Mouse (Mus musculus) hindbrain, embryonic 15.5 days (tissue): ENCODE data around the gene Fos. TPM values are rescaled to one million over a fixed set of nuclear protein-coding genes. Genes with fewer than 3 reads are reported as not detected.

Source experiments
- ATAC-seq: fragments of 200-750 bp; cut with Nextera tagmentation; 2 replicates; pipeline ENCODE4 v1.8.0; 2017; ENCODE audit warnings: low read depth, moderate number of reproducible peaks, moderate TSS enrichment; ENCODE audit not compliant: low FRiP score
- H3K27ac ChIP-seq: fragments of 300-500 bp; sonication (generic); replicated peaks from 2 replicates; pipeline ENCODE4 v1.5.1; 2015; ENCODE audit warnings: mild to moderate bottlenecking, inconsistent platforms
- H3K27me3 ChIP-seq: fragments of 300-500 bp; sonication (generic); 2 replicates; pipeline ENCODE4 v1.6.1; 2015; ENCODE audit warnings: control low read depth, inconsistent platforms
- H3K36me3 ChIP-seq: fragments of 300-500 bp; sonication (generic); 2 replicates; pipeline ENCODE4 v1.6.1; 2015; ENCODE audit warnings: control low read depth, inconsistent platforms
- H3K4me1 ChIP-seq: fragments of 300-500 bp; sonication (generic); replicated peaks from 2 replicates; pipeline ENCODE4 v1.6.1; 2015; ENCODE audit warnings: control low read depth, inconsistent platforms
- H3K4me2 ChIP-seq: fragments of 300-500 bp; sonication (generic); 2 replicates; pipeline ENCODE4 v1.6.1; 2015; ENCODE audit warnings: moderate library complexity, mild to moderate bottlenecking, inconsistent platforms
- H3K4me3 ChIP-seq: fragments of 300-500 bp; sonication (generic); 2 replicates; pipeline ENCODE4 v1.5.1; 2015; ENCODE audit warnings: mild to moderate bottlenecking, inconsistent platforms
- H3K9ac ChIP-seq: fragments of 300-500 bp; sonication (generic); 2 replicates; pipeline ENCODE4 v1.6.1; 2015; ENCODE audit warnings: inconsistent platforms
- H3K9me3 ChIP-seq: fragments of 300-500 bp; sonication (generic); 2 replicates; pipeline ENCODE4 v1.6.1; 2016; ENCODE audit warnings: control low read depth, inconsistent platforms
- WGBS: fragments of 180-500 bp; shearing (Covaris S2); methylation state at CpG from one replicate; pipeline ENCODE4 v1.1.7; 2015; 5-methylcytosine and 5-hydroxymethylcytosine counted together
- polyA plus RNA-seq: library from polyadenylated mRNA; unstranded; fragments of >200 nt; fragmentation: Nextera tagmentation; extraction: Ambion mirVana; gene quantifications from 2 replicates; pipeline ENCODE4 v1.2.1, GENCODE M21; 2015

Gene Fos
- polyA plus RNA-seq, 1 experiment from 2014 or later = 4.0 TPM

DNA sequence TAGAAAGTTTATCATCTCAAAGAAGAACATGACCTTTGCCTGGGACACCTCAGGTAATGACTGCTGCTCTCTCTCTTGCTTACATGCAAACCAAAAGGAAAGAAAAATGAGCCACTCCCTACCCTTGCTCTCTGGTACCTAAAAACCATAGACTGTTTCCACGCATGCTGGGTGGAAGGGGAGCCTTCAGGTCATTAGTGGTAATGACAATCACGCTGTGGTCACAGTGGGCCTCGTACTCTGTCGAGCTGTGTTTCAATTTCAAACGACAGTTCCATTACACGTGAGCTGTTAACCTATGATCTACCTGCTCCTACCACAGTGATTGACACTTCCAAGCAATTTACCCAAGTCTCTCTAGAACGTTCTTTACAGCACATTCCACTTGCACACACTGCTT is 5.0 kb downstream of the Fos start:
- Histone ChIP-seq H3K9me3 (no peaks in the 10 kb centered on the region), H3K9ac (no peak overlapping the region), H3K27me3 (peaks cover 27% of the 10 kb centered on the region), H3K36me3 (no peaks in the 10 kb centered on the region), H3K4me2 (no peak overlapping the region), H3K4me1 (peaks cover 22% of the 10 kb centered on the region), H3K4me3 (no peak overlapping the region), H3K27ac (no peak overlapping the region)
- whole genome bisulfite sequencing = 72% methylated on average over 7 of the region's 7 CpGs
- no peak for ATAC-seq

DNA sequence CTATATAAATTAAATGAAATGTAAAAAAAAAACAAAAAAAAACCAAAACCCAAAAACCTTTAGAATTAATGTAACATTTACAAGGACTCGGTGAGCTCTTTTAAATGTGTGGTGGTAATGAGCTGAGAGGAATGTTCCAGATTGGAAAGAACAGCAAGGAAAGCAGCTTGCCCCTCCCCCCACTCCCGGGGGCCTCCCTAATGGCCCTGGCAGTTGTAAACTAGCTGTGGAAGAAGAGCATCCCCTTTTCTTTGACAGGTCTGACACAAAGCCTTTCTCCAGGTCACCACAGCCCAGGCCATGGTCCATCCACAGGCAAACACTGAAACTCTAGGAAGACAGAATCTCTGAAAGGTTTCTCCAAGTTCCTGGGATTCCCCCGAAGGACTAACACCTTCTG is 5.5 kb downstream of the Fos start:
- Histone ChIP-seq H3K9ac (no peak overlapping the region), H3K36me3 (no peaks in the 10 kb centered on the region), H3K27ac (no peak overlapping the region), H3K4me2 (no peak overlapping the region), H3K4me1 (peaks cover 22% of the 10 kb centered on the region), H3K27me3 (peaks cover 27% of the 10 kb centered on the region), H3K9me3 (no peaks in the 10 kb centered on the region), H3K4me3 (no peak overlapping the region)
- no peak for ATAC-seq
- WGBS = 50% methylated on average over 3 of the region's 3 CpGs

GRCm38 (mm10) chr12:85483155-85483554 is 9.5 kb downstream of the Fos start:
- Histone ChIP-seq H3K4me1 (peaks cover 20% of the 10 kb centered on the region), H3K36me3 (no peaks in the 10 kb centered on the region), H3K4me2 (no peak overlapping the region), H3K9me3 (no peaks in the 10 kb centered on the region), H3K27me3 (0 out of 2 replicates have a peak, but pooled peaks cover 9% of the 10 kb centered on the region), H3K9ac (no peak overlapping the region), H3K27ac (no peak overlapping the region), H3K4me3 (no peak overlapping the region)
- 33% methylated on average over 4 of the region's 4 CpGs for whole genome bisulfite sequencing
- ATAC-seq = no peak

DNA sequence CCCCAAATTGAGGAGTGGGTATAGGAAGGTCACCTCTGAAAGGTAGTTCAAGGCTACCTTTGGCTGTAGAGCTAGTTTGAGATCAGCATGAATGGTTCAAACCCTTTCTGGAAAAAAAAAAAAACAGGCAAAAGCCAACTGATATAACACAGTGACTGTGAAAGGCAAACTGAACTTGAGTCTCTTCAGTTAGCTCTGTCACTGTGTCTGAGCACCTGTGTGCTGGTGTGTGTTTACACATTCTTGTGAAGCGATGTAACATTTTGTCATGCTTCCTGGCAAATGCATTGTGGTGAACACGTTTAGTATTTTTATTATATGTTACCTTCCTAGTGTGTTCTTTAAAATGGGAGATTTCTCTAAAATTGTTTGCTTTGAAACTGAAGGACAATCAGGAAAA is 11.0 kb downstream of the Fos start:
- Histone ChIP-seq H3K36me3 (no peaks in the 10 kb centered on the region), H3K9me3 (no peaks in the 10 kb centered on the region), H3K4me3 (no peak overlapping the region), H3K27me3 (0 out of 2 replicates have a peak, but pooled peaks cover 3% of the 10 kb centered on the region), H3K27ac (no peak overlapping the region), H3K9ac (no peak overlapping the region), H3K4me2 (no peak overlapping the region), H3K4me1 (peaks cover 20% of the 10 kb centered on the region)
- 78% methylated on average over 2 of the region's 2 CpGs for WGBS
- no peak for ATAC-seq

DNA sequence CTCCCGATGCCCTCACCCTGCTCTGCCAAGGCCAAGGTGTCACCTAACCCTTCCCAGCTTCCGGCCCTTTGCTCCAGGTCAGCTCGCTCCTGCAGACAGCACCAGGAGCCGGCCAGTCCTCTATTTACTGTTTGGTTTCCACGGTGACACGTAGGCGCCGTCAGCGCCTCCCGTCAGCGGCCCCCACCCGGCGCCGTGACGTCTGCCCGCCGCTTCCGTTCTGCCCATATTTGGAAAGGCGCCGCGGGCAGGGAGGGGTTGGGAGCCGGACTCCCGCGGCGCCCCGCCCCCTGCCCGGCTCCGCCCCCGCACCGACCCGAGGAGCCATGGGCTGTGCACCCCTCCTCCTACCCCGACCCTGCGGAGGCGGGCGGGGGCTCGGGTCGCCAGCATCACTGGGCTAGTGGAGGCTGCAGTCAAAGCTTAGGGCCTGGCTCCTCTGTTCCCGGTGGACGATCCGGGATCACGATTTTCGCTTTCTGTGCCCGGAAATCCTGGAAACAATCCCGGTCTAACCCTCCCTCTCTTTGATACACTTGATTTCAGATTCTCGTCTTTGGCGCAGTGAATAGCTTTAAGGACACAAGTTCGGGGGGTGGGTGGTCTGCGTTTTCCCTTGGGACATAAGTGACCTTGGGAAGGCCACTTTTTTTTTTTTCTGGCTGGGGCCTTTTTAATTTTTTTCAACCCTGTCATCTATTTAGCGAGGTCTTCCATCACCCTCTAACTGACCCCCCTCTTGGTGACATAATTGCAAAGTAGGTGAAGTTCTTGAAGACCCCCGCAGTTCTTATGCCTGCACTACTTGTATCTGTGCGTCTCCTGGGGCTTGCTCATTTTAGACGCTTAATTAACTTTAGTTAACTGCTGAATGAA is 12.4 kb downstream of the Fos start:
- Histone ChIP-seq H3K9ac (peak overlapping the region; percentile 60), H3K4me2 (peak overlapping the region; percentile 87), H3K36me3 (no peaks in the 10 kb centered on the region), H3K9me3 (no peaks in the 10 kb centered on the region), H3K27me3 (0 out of 2 replicates have a peak, but pooled peaks cover 2% of the 10 kb centered on the region), H3K4me3 (peak overlapping the region; percentile 61), H3K27ac (peak overlapping the region; percentile 82), H3K4me1 (peaks cover 20% of the 10 kb centered on the region)
- peak; percentile 95 for ATAC-seq
- WGBS = under 1% methylated on average over 52 of the region's 52 CpGs

DNA sequence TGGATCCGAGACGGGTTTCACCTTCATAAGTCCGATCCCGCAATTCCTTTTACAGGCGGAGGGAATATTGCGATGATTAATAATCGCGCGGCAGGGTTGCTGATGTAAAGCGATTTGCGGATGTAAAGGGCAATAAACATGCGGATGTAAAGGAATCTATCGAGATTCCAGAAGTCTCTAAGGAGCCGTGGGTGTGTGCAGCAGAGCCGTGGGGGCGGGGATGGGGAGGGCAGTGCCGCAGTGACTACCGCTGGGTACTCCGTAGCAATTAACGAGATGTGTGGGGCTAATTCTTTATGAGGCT is 13.0 kb downstream of the Fos start:
- under 1% methylated on average over 20 of the region's 20 CpGs for WGBS
- H3K27ac ChIP-seq = peak overlapping the region; percentile 82; the same call in 1 of the 2 replicates
- no peak for ATAC-seq
- peak overlapping the region; percentile 61 for H3K4me3 ChIP-seq
- no peaks in the 10 kb centered on the region for H3K36me3 ChIP-seq
- H3K27me3 ChIP-seq = no peaks in the 10 kb centered on the region
- H3K9me3 ChIP-seq = no peaks in the 10 kb centered on the region
- H3K4me2 ChIP-seq = peak overlapping the region; percentile 87
- H3K9ac ChIP-seq = peak overlapping the region; percentile 60
- H3K4me1 ChIP-seq = peaks cover 20% of the 10 kb centered on the region

- Histone ChIP-seq H3K27me3 (no peaks in the 10 kb centered on the region), H3K4me2 (peak overlapping the region; percentile 87), H3K27ac (peak overlapping the region; percentile 35; the same call in 1 of the 2 replicates), H3K9ac (no peak overlapping the region), H3K9me3 (no peaks in the 10 kb centered on the region), H3K4me1 (peaks cover 24% of the 10 kb centered on the region), H3K4me3 (peak overlapping the region; percentile 18), H3K36me3 (no peaks in the 10 kb centered on the region)
- ATAC-seq = peak; percentile 46; the same call in 1 of the 2 replicates
- WGBS = 2% methylated on average over 12 of the region's 12 CpGs
Observed at GRCm38 (mm10) chr12:85487545-85488141, 14.0 kb downstream of the Fos start.

GRCm38 (mm10) chr12:85489232-85489886 is 15.7 kb downstream of the Fos start:
- no peak overlapping the region for H3K4me2 ChIP-seq
- peaks cover 24% of the 10 kb centered on the region for H3K4me1 ChIP-seq
- no peaks in the 10 kb centered on the region for H3K36me3 ChIP-seq
- H3K9ac ChIP-seq = no peak overlapping the region
- no peak overlapping the region for H3K4me3 ChIP-seq
- 82% methylated on average over 7 of the region's 7 CpGs for WGBS
- no peak for ATAC-seq
- no peaks in the 10 kb centered on the region for H3K27me3 ChIP-seq
- no peak overlapping the region for H3K27ac ChIP-seq
- no peaks in the 10 kb centered on the region for H3K9me3 ChIP-seq

GRCm38 (mm10) chr12:85490096-85490820 is 16.6 kb downstream of the Fos start:
- Histone ChIP-seq H3K36me3 (no peaks in the 10 kb centered on the region), H3K9ac (no peak overlapping the region), H3K4me2 (no peak overlapping the region), H3K27me3 (no peaks in the 10 kb centered on the region), H3K4me1 (peaks cover 22% of the 10 kb centered on the region), H3K4me3 (no peak overlapping the region), H3K27ac (no peak overlapping the region), H3K9me3 (no peaks in the 10 kb centered on the region)
- ATAC-seq = no peak
- 71% methylated on average over 10 of the region's 10 CpGs for WGBS

GRCm38 (mm10) chr12:85490991-85491390 is 17.3 kb downstream of the Fos start:
- WGBS = 85% methylated on average over 1 of the region's 1 CpGs
- Histone ChIP-seq H3K36me3 (no peaks in the 10 kb centered on the region), H3K4me1 (peaks cover 18% of the 10 kb centered on the region), H3K27me3 (no peaks in the 10 kb centered on the region), H3K4me3 (no peak overlapping the region), H3K27ac (no peak overlapping the region), H3K9ac (no peak overlapping the region), H3K9me3 (no peaks in the 10 kb centered on the region), H3K4me2 (no peak overlapping the region)
- ATAC-seq = no peak

DNA sequence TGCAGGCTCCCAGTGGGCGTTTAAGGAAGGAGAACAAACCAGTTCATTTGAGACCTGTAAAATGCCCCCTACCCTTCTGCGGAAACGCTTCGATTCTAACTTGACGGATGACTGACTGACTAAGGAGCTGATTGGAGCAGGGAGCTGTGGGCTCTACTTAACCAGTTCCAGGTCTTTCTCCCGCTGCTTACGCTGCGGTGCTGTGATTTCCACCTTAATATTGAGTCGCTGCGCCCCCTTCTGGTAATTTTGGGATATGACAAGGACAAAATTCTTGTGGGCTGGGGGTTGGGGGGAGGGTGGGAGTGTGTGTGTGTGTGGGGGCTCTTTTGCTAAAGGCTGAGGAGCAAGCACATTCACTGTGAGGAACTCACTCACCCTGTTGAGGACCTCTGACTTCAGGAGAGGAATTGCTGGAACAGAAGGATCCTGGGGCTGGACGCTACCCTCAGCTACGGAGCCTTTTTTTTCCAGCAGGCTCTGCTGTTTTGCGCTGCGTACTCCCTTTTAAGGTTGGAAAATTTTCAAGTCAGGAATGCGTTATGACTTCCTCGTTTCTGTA is 18.5 kb downstream of the Fos start:
- WGBS = 25% methylated on average over 16 of the region's 16 CpGs
- Histone ChIP-seq H3K4me3 (peak overlapping the region; percentile 5; the same call in 1 of the 2 replicates), H3K9me3 (no peaks in the 10 kb centered on the region), H3K9ac (no peak overlapping the region), H3K36me3 (no peaks in the 10 kb centered on the region), H3K27ac (no peak overlapping the region), H3K27me3 (no peaks in the 10 kb centered on the region), H3K4me2 (peak overlapping the region; percentile 50), H3K4me1 (peaks cover 9% of the 10 kb centered on the region)
- ATAC-seq = peak; percentile 65
